Mouse (Mus musculus) neural tube, embryonic 11.5 days (tissue): ENCODE results near the gene Ccdc153. TPM values are rescaled to one million over a fixed set of nuclear protein-coding genes. Genes with fewer than 3 reads are reported as not detected.

Experiments used
- ATAC-seq: fragments of 200-750 bp; cut with Nextera tagmentation; 2 replicates; pipeline ENCODE4 v1.8.0; 2017; ENCODE audit warnings: moderate number of reproducible peaks, mild to moderate bottlenecking, moderate TSS enrichment, moderate library complexity; ENCODE audit not compliant: insufficient read depth, low FRiP score, low TSS enrichment
- DNase-seq: peaks from one replicate; pipeline ENCODE4 v3.0.0-alpha.2; 2015; ENCODE audit warnings: low spot score
- H3K27ac ChIP-seq: fragments of 300-500 bp; sonication (generic); 2 replicates; pipeline ENCODE4 v1.5.1; 2014; ENCODE audit warnings: low read depth, mild to moderate bottlenecking, low read length
- H3K27me3 ChIP-seq: fragments of 300-500 bp; sonication (generic); 2 replicates; pipeline ENCODE4 v1.6.1; 2014; ENCODE audit warnings: mild to moderate bottlenecking, low read length, mixed read lengths; ENCODE audit not compliant: control insufficient read depth, insufficient read depth
- H3K36me3 ChIP-seq: fragments of 300-500 bp; sonication (generic); 2 replicates; pipeline ENCODE4 v1.6.1; 2014; ENCODE audit warnings: mild to moderate bottlenecking, low read length, moderate library complexity, mixed read lengths; ENCODE audit not compliant: control insufficient read depth, insufficient read depth
- H3K4me1 ChIP-seq: fragments of 300-500 bp; sonication (generic); 2 replicates; pipeline ENCODE4 v1.6.1; 2014; ENCODE audit warnings: low read length, mixed read lengths; ENCODE audit not compliant: control insufficient read depth, insufficient read depth
- H3K4me2 ChIP-seq: fragments of 300-500 bp; sonication (generic); 2 replicates; pipeline ENCODE4 v1.6.1; 2014; ENCODE audit warnings: low read depth, mild to moderate bottlenecking, moderate library complexity
- H3K4me3 ChIP-seq: fragments of 300-500 bp; sonication (generic); 2 replicates; pipeline ENCODE4 v1.5.1; 2014; ENCODE audit warnings: low read depth, low read length
- H3K9ac ChIP-seq: fragments of 300-500 bp; sonication (generic); 2 replicates; pipeline ENCODE4 v1.6.1; 2014; ENCODE audit warnings: mild to moderate bottlenecking, low read length
- H3K9me3 ChIP-seq: fragments of 300-500 bp; sonication (generic); 2 replicates; pipeline ENCODE4 v1.6.1; 2016; ENCODE audit warnings: low read length; ENCODE audit not compliant: control insufficient read depth
- WGBS: fragments of 180-500 bp; shearing (Covaris S2); extraction: QIAGEN DNeasy Blood & Tissue Kit; methylation state at CpG from one replicate; pipeline ENCODE4 v1.1.7; 2014; 5-methylcytosine and 5-hydroxymethylcytosine counted together
- polyA plus RNA-seq: library from polyadenylated mRNA; unstranded; fragments of >200 nt; fragmentation: Nextera tagmentation; extraction: Ambion mirVana; gene quantifications from 2 replicates; pipeline ENCODE4 v1.2.1, GENCODE M21; 2014

Ccdc153 gene
- polyA plus RNA-seq, 1 experiment from 2014 or later, result not detected

GRCm38 (mm10) chr9:44207840-44208239 lies 32.6 kb upstream of the Ccdc153 start:
- DNase-seq (no peak), ATAC-seq (no peak)
- Histone ChIP-seq H3K9ac (no peak overlapping the region), H3K9me3 (no peaks in the 10 kb centered on the region), H3K27ac (no peak overlapping the region), H3K4me2 (no peak overlapping the region), H3K4me1 (no peaks in the 10 kb centered on the region), H3K4me3 (no peak overlapping the region), H3K27me3 (no peaks in the 10 kb centered on the region), H3K36me3 (no peaks in the 10 kb centered on the region)
- 93% methylated on average over 2 of the region's 2 CpGs for WGBS

- DNase-seq, result no peak
- H3K9me3 ChIP-seq, result no peaks in the 10 kb centered on the region
- H3K4me3 ChIP-seq, result no peak overlapping the region
- H3K27ac ChIP-seq, result no peak overlapping the region
- no peaks in the 10 kb centered on the region for H3K4me1 ChIP-seq
- ATAC-seq, result no peak
- H3K36me3 ChIP-seq, result no peaks in the 10 kb centered on the region
- WGBS, result 96% methylated on average over 4 of the region's 4 CpGs
- H3K4me2 ChIP-seq, result no peak overlapping the region
- H3K27me3 ChIP-seq, result no peaks in the 10 kb centered on the region
- no peak overlapping the region for H3K9ac ChIP-seq
Measured at GRCm38 (mm10) chr9:44209416-44209815, 31.1 kb upstream of the Ccdc153 start.

DNA sequence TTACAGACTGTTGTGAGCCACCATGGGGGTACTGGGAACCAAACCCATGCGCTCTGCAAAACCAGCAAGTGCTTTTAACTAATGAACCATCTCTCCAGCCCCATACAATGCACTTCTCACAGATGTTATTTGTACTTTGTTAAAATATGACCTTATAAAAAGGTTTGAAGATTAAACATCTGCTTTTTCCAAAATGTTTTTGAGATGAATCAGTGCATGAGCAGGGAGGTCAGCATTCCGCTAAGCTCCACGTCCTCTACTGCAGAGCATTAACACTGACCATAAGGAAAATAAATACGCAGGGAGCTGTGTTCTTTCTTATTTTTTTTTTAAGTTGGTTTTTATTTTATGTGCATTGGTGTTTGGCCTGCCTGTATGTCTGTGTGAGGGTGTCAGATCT lies 28.1 kb upstream of the Ccdc153 start:
- Histone ChIP-seq H3K4me2 (no peak overlapping the region), H3K9ac (no peak overlapping the region), H3K4me1 (no peaks in the 10 kb centered on the region), H3K4me3 (no peak overlapping the region), H3K9me3 (no peaks in the 10 kb centered on the region), H3K36me3 (no peaks in the 10 kb centered on the region), H3K27me3 (no peaks in the 10 kb centered on the region), H3K27ac (no peak overlapping the region)
- 97% methylated on average over 4 of the region's 4 CpGs for WGBS
- ATAC-seq, result no peak
- no peak for DNase-seq

- 97% methylated on average over 14 of the region's 14 CpGs for WGBS
- no peak overlapping the region for H3K4me3 ChIP-seq
- DNase-seq, result no peak
- H3K9ac ChIP-seq, result no peak overlapping the region
- no peak for ATAC-seq
- no peak overlapping the region for H3K4me2 ChIP-seq
- no peaks in the 10 kb centered on the region for H3K4me1 ChIP-seq
- H3K9me3 ChIP-seq, result no peaks in the 10 kb centered on the region
- no peaks in the 10 kb centered on the region for H3K27me3 ChIP-seq
- H3K27ac ChIP-seq, result no peak overlapping the region
- H3K36me3 ChIP-seq, result no peaks in the 10 kb centered on the region
Measured at GRCm38 (mm10) chr9:44213538-44213937, 26.9 kb upstream of the Ccdc153 start.

DNA sequence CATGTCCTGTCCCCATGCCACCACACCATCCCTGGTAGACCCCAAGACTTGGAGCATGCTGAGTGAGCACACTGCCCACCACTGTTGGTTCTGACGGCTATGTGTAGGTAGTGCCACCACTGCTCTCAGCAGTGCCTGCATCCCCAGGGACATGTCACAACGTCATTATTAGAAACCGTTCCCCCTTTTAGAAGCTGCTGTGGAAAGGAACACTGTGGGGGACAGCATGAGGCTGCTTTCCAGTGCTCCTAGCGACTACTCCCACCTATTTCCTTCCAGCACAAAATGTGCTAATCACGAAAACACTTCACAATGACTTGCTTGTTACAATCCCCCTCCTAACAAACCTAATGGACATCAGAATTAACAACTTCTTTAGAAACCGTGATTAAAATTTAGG lies 14.5 kb upstream of the Ccdc153 start:
- ATAC-seq (no peak), DNase-seq (no peak)
- Histone ChIP-seq H3K27ac (no peak overlapping the region), H3K9ac (no peak overlapping the region), H3K9me3 (no peaks in the 10 kb centered on the region), H3K27me3 (no peaks in the 10 kb centered on the region), H3K36me3 (no peaks in the 10 kb centered on the region), H3K4me3 (no peak overlapping the region), H3K4me2 (no peak overlapping the region), H3K4me1 (no peaks in the 10 kb centered on the region)
- 78% methylated on average over 6 of the region's 6 CpGs for WGBS

- peaks cover 12% of the 10 kb centered on the region for H3K4me1 ChIP-seq
- no peaks in the 10 kb centered on the region for H3K9me3 ChIP-seq
- H3K9ac ChIP-seq, result no peak overlapping the region
- H3K27ac ChIP-seq, result no peak overlapping the region
- no peaks in the 10 kb centered on the region for H3K36me3 ChIP-seq
- H3K27me3 ChIP-seq, result no peaks in the 10 kb centered on the region
- H3K4me2 ChIP-seq, result no peak overlapping the region
- DNase-seq, result no peak
- H3K4me3 ChIP-seq, result no peak overlapping the region
- no peak for ATAC-seq
Measured at GRCm38 (mm10) chr9:44231609-44232008, 8.9 kb upstream of the Ccdc153 start.

GRCm38 (mm10) chr9:44233021-44233801 lies 7.3 kb upstream of the Ccdc153 start:
- peak overlapping the region; percentile 87 for H3K9ac ChIP-seq
- ATAC-seq, result peak; percentile 82
- H3K27ac ChIP-seq, result peak overlapping the region; percentile 89
- peak overlapping the region; percentile 91 for H3K4me3 ChIP-seq
- H3K4me1 ChIP-seq, result peaks cover 12% of the 10 kb centered on the region
- DNase-seq, result no peak
- H3K36me3 ChIP-seq, result no peaks in the 10 kb centered on the region
- H3K27me3 ChIP-seq, result no peaks in the 10 kb centered on the region
- H3K9me3 ChIP-seq, result no peaks in the 10 kb centered on the region
- peak overlapping the region; percentile 57 for H3K4me2 ChIP-seq
- WGBS, result under 1% methylated on average over 35 of the region's 40 CpGs

- H3K36me3 ChIP-seq, result no peaks in the 10 kb centered on the region
- H3K27me3 ChIP-seq, result no peaks in the 10 kb centered on the region
- H3K4me2 ChIP-seq, result peak within 1 kb of the TSS; percentile 57
- under 1% methylated on average over 52 of the region's 76 CpGs for WGBS
- H3K9ac ChIP-seq, result peak within 1 kb of the TSS; percentile 87
- no peaks in the 10 kb centered on the region for H3K9me3 ChIP-seq
- ATAC-seq, result peak; percentile 90
- peak within 1 kb of the TSS; percentile 89 for H3K27ac ChIP-seq
- H3K4me1 ChIP-seq, result peaks cover 12% of the 10 kb centered on the region
- DNase-seq, result peak; percentile 99
- peak within 1 kb of the TSS; percentile 91 for H3K4me3 ChIP-seq
Measured at GRCm38 (mm10) chr9:44233802-44234478, 6.5 kb upstream of the Ccdc153 start, which contains the start of gene Cbl. Gene Cbl, minus strand, starts transcription at chr9:44234049.
